Mouse (Mus musculus) left cerebral cortex, postnatal 10 days (tissue): Measurements from ENCODE around the gene Utp3. TPM values are rescaled to one million over a fixed set of nuclear protein-coding genes. Genes with fewer than 3 reads are reported as not detected.
"Not testable (repeated sequence)": the region's sequence is repeated elsewhere in the genome, so short reads cannot be mapped to it uniquely, and the experiment has no call there.

Source experiments
- DNase-seq, 2 experiments: peaks; one replicate each; pipeline ENCODE4 v3.0.0; 2021 to 2022; ENCODE audit warnings: low spot score in 2 of 2, mixed read lengths in 1 of 2; ENCODE audit errors: extremely low spot score in 1 of 2
- intact Hi-C: fragments of 180-260 bp; cut with DNase I; formaldehyde crosslinking; loops from one replicate; pipeline ENCODE4 v1.15.1; 2025
- total RNA-seq, 2 experiments: library from RNA; stranded (reverse); gene quantifications; 2 replicates each; pipeline ENCODE4 v1.2.3; 2021

Gene Utp3
- total RNA-seq: 10 to 100 TPM; 24.6 to 28.0 TPM

DNA sequence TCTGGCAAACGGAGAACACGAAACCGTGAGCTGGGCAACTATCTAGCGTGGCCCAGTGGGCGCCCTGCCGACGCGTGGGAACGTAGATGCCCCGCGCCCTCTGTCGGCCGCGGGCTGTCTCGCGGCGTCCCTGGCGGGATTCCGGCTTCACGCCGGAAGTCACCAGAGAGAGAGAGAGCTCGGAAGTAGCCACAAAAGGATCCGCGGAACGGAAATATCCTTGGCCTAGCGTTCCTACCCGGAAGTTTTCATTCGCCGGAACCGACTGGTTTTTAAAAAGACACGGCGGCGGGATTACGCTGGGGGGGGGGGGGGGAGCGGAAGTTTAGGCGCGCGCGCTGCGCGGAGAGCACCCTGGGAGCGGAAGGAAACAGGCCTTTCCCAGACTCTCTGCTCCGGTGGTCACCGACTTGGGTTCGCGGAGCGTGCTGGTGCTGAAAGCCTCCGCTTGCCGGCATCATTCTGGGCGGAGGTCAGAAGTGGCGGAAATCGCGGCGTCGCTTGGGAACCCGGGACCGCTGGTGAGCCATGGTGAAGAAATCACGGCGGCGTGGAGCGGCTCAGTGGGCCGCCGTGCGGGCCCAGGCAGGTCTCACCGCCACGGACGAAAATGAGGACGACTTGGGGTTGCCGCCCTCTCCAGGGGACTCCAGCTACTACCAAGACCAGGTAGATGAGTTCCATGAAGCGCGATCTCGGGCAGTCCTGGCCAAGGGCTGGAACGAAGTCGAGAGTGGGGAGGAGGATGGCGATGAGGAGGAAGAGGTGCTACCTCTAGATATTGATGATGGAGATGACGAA, at the start of gene Utp3:
TSS of gene Utp3 (plus strand) at position 377 of the 801 bp plus-strand sequence.
- peak; percentile 93 for DNase-seq
- intact Hi-C loops: no loop called here

DNA sequence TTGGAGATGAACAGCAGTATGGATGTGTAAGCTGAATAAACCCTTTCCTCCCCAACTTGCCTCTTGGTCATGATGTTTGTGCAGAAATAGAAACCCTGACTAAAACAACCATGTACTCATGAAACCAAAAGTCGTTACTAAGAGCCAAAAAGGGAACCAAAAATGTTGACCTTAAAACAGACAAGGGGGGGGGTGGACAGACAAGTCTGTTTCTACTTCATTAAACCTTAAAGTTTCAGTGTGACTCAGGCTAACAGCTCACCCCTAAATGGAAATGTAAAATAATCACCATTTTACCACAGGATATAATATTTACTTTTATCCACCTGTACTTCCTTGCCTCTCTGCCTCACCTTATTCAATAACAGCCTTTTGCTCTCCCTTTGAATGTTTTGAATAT, 45.7 kb upstream of the Utp3 start:
- no peak for DNase-seq
- intact Hi-C loops: no loop called here

DNA sequence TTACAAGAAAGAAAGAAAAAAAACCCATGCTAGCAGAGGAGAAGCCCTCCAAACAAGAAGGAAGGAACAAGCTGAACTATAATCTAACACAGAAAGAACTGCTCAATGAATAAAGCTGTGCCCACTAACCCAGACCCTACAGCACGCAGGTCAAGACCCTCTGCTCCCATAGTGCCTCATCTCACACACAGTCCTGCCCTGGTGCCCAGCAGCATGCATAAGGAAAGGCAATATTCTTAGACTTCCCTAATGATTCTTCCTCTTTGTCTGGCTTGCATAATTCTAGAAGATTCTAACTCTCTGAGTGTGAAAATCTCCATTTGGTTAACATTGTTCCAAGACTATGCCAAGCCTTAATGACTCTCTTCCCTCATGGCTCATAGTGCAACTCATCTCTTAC, 45.3 kb upstream of the Utp3 start:
- DNase-seq: no peak
- intact Hi-C loops: no loop called here

DNA sequence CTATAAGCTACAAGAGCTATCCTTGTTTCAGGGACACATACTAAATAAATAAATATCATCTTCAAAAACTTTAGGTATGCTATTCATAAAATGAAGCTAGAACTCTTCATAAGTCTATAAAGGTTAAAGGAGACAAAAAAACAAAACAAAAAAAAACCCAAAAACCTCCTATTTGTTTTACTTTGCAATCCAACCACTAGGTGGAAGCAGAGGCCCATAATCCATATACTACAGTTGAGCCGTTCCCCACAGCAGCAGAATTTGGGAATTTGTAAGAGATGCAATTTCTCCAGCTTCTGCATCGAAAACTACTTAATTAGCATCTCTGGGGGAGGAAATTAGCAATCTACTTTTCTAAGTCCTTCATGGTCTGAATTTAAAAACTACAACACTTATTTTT, 35.0 kb upstream of the Utp3 start:
- intact Hi-C loops: no loop called here
- DNase-seq: peak in 1 of 2 experiments; percentile 29

DNA sequence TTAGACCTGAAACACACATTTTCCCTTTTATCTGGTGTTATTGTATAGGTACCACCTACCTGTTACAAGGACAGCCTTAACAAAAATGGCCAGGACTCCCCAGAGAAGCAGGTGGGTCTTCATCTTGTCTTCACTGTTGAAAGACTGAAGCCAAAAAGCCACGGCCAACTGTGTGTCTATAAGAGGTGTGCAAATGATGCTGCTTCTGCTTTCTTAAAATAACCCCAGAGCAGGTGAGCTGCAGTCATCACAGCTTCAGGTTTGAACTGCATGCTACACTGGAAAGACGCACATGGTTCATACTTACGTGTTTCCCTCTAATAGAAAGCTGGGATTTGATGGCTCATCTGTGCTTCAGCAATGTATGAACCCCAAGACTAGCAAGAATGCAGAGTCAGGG, 26.6 kb upstream of the Utp3 start, which contains the start of gene Jchain:
TSS of gene Jchain (minus strand) at position 235 of the 400 bp plus-strand sequence.
- intact Hi-C loops: no loop called here
- DNase-seq: no peak

DNA sequence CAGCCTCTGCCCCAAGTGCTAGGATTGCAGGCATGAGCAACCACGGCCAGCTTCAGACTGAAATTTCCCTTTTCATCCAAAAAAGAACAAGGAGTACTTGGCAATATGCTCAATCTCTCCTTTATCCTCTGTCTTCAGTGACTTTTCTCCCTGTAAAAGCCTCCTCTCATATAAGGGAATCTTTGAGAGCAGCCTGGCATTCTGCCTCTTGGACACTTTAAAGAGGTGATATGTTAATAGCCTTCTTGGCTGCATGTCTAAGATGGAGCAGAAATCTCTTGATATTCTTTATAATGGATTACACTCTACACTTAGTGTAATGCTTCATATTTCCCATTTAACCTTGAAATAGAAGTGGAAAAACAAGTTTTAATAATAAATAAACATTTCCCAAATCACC, 23.4 kb upstream of the Utp3 start:
- no peak for DNase-seq
- intact Hi-C loops: no loop called here

DNA sequence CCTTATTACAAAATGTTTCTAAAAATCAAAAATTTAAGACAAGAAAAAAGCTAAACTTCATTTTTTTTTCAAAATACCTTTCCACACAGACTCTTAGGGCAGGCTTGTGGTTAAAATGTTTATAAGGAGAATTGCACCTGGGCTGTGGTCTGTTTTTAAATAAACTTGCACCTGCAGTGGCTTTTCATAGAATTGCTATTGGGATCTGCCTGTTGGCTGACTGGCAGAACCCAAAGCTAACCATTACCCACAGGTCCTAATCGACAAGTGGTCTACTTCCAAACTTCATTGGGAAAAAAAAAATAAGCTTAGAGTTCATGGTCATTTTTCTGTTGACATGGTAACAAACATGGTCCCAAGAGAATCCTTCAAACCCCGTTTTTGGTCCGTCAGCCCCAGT, 19.6 kb upstream of the Utp3 start:
- no peak for DNase-seq
- intact Hi-C loops: no loop called here

DNA sequence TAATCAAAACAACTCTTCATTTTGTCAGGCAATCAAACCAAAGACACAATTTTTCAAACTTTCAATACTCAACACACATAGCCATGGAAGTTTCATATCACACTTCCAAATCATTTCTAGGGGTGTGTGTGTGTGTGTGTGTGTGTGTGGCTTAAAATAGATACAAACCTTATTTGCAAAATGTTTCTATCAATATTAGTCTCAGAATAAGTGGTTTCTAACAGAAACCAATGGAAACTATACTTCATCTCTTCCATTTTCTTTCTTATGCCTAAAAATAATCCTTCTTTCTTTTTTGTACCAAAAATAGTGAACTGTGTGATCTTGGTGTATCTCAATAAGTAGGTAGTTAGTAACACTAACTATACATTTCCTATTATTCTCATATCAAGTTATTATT, 13.4 kb upstream of the Utp3 start:
- intact Hi-C loops: loop anchor here (5.0 kb wide), 1 partner anchor 1689 kb away; no protein-coding TSS in a partner anchor
- DNase-seq: no peak

DNA sequence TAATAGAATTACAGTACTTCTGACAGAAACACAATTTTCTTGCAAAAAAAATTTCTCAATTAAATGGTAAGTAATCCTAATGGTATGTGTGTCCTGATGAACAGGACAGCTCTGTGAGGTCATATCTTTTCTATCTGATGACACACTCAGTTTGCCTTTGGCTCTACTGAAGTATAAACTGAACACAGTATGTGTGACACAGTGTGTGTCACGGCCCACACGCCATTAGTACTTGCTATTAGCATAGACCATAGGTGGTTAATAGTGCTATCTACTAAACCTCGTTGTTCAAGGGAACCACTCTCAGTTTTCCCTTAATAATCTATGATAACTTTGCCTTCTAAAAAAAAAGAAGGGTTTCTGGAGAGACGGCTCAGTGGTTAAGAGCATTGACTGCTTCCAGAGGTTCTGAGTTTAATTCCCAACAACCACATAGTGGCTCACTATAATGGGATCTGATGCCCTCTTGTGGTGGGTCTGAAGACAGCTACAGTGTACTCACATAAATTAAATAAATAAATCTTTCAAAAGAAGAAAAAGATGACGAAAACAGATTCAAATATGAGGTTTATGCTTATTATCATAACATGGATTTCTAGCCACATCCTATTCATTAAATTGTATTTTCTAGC, 11.5 kb upstream of the Utp3 start:
- DNase-seq: peak; percentile 44 to 47
- intact Hi-C loops: loop anchor here (5.0 kb wide), 1 partner anchor 1690 kb away; no protein-coding TSS in a partner anchor

DNA sequence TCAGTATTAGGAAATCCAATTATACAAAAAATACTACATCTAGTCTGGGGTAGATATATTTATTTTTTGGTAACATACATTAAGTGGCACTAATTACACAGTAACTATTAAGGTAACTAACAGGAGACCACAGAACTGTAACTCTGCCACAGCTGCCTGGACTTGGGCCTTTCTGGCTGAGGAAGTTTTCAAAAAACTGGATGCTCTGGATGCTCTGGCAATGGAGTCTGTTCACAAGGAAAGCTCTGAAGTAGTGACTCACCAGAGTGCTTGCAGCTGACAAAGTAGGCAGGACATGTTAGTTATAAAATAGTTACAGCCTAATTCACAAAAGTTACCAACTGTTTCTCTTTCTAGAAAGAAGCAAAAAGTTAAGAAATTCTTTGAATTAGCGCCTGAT, 9.9 kb upstream of the Utp3 start:
- intact Hi-C loops: loop anchor here (5.0 kb wide), 1 partner anchor 1692 kb away; no protein-coding TSS in a partner anchor
- DNase-seq: not testable (repeated sequence)

DNA sequence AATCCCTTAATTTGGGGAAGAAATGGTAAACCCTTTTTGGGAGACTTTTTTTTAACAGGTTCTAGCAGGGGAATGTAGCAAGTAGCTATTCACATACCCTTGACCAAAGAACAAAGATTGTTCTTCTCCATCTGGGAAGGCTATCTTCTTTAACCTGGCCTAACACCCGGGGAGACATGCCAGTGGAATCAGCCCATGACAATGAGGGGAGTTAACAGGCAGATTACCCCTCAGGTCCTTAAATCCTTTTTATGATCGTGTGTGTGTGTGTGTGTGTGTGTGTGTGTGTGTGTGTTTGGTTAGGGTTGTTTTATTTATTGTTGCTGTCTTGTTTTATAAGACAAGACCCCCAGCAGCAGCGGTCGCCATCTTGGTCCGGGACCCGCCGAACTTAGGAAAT, 8.7 kb upstream of the Utp3 start:
- intact Hi-C loops: no loop called here
- DNase-seq: no peak

DNA sequence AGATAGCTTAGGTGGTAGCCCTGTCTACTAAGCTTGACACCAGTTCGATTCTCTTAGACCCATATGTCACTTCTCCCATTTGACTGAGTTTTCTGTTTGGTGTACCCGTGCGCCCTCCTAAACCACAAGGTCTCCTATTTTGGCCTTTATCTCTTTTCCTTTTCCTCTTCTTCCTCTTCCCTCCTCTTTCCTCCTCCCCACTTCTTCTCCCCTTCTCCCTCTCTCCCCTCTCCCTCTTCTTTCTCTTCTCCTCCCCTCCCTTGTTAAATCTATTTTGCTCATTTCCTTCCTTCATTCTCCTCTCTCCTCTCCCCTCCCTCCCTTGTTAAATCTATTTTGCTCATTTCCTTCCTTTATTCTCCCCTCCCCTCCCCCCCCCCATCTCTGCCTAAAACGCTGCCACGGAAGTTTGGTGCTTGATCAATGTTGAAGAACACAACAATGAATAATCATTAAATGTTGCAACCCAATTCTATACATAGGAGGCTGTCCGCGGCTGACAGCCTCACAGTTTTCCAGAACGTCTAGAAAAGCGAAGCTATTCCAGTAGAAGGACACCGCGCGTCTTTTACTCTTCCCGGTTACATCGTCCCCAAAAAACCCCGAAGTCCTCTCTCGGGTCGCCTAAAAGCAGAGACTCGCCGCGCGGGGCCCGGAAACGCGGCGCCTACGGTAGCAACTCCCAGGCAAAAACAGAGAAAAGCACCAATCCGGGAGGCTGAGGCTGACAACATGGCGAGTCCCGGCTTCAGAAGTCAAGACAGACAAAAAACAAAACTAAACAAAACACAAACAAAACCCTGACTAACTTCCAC, 784 bp upstream of the Utp3 start:
- DNase-seq: no peak
- intact Hi-C loops: no loop called here

DNA sequence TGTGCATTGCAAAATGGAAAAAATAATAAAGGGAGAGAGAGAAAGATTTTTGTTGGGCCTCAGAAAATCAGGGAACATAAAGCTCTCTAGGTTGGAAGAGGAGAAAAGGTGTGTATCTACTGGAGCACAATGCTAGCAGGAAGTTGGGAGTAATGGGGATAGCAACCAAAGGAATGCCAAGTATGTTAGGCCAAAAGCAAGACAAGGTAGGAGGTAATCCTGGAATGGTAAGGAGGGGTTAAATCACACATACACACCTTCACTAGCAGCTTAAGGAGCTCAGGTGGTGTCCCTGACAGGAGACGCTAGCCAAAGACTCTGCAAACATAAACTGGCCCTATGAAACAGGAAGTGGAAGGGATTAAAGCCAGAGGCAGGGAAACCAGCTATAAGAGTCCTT, 4.7 kb downstream of the Utp3 start:
- intact Hi-C loops: no loop called here
- DNase-seq: no peak

DNA sequence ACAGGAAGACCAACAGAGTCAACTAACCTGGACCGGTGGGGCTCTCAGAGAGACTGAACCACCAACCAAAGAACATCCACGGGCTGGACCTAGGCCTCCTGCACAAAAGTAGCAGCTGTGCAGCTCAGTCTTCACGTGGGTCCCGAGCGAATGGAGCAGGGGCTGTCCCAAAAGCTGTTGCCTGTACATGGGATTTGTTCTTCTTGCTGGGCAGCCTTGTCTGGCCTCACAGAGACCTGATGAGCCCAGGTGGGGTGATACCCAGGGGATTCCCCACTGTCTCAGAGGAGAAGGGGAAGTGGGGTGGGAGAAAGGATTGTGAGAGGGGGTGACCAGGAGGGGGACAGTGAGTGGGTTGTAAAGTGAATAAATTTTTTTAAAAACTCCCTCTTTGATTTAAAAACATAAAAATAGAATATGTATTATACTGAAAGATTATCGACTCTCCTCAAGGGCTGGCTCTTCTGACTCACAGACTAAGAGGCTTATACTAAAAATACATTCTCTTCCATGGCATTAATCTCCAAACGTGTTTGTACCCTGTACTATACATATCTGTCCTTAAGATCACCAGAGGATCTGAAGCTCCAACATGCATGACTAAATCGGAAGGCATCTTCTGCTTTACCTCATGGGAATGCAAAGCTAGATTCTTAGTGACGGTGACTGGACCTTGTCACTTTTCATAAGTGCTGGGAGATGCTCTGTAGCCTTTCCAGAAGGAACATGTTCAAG, 7.0 kb downstream of the Utp3 start:
- DNase-seq: no peak
- intact Hi-C loops: no loop called here

DNA sequence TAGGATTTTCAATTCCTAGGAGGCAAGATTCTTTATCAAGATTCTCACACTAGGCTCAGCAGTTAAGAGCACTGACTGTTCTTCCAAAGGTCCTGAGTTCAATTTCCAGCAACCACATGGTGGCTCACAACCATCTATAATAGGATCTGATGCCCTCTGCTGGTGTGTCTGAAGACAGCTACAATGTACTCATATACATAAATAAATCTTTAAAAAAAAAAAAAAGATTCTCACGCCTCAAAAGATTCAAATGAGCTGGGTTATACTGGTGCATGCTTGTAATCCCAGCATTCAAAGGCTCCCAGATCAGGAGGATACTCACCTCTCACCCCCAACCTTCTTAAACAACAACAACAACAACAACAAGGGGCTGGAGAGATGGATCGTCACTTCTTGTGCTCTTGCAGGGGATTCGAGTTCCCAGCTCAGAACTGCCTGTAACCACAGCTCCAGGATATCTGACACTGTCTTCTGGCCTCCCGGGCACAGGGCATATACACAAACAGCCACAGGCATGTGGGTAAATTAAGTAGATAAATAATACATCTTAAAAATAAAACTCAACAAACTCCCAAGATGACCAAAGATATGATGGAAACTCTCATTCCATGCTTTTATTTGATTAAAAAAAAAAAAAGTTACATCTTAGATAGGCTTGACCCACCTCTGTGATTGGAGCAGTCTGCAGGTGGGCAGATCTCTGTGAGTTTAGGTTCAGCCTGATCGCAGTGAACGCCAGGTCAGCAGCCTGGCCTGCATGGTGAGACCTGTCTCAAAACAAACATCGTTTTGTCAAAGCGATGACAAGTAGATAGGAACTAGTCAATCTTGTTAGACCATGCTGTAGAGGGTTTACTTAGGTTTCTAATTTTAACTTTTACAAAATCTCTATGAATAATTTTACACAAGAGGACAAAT, 8.9 kb downstream of the Utp3 start:
- intact Hi-C loops: no loop called here
- DNase-seq: no peak

DNA sequence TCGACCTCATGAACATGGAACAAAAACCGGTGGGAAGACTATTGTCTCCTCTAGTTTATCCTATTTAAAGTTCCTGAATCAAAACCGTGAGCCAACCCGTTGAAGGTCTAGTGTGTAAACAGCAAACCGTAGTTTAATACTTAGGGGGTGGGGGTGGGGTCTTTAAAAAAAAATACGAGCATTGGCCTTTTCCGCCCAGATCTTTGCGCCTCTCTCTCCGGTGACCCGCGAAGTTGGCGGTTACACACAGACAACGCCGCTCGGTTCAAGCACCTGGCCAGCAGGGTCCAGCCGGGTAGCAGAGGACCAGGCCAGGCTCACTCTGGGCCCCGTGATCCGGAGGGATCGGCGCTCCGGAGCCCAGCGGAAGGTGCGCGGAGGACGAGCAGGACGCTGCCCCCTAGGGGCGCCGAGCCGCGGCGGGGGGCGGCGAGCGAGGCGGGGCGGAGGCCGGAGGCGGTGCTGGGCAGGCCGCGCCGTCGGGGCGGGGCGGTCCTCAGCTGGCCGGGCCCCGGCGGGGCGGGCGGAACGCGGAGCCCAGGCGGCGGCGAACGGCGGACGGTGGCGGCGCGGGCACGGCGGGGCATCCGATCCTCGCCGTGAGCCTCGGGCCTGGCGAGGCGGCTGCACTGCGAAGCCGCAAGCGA, 10.4 kb downstream of the Utp3 start, which contains the start of gene Rufy3:
TSS of gene Rufy3 (plus strand) at position 540 of the 647 bp plus-strand sequence.
- intact Hi-C loops: no loop called here
- DNase-seq: peak; percentile 63 to 90
